Mouse (Mus musculus) olfactory bulb, adult 2 months (tissue): ENCODE measurements around the gene Brpf3.

Source experiments
- CTCF ChIP-seq: fragments of 200-500 bp; IDR thresholded peaks from 2 replicates; pipeline ENCODE4 v1.5.1; 2012; ENCODE audit warnings: low read depth, mild to moderate bottlenecking, low read length, moderate library complexity; ENCODE audit not compliant: insufficient read depth
- POLR2A ChIP-seq: fragments of 200-500 bp; IDR thresholded peaks from 2 replicates; pipeline ENCODE4 v1.6.1; 2012; ENCODE audit warnings: mild to moderate bottlenecking, low read depth, low read length, moderate library complexity; ENCODE audit not compliant: insufficient read depth

GRCm38 (mm10) chr17:28797031-28797430, 3.9 kb upstream of the Brpf3 start:
- TF ChIP-seq POLR2A (no peak), CTCF (no peak)
